Mouse (Mus musculus) midbrain, embryonic 10.5 days (tissue): ENCODE measurements around the gene Dguok. TPM values are rescaled to one million over a fixed set of nuclear protein-coding genes. Genes with fewer than 3 reads are reported as not detected.

Source experiments
- DNase-seq: peaks from one replicate; pipeline ENCODE4 v3.0.0-alpha.2; 2017; ENCODE audit warnings: low spot score
- H3K27ac ChIP-seq: fragments of 300-500 bp; sonication (generic); replicated peaks from 2 replicates; pipeline ENCODE4 v1.5.1; 2016; ENCODE audit warnings: mild to moderate bottlenecking
- H3K27me3 ChIP-seq: fragments of 300-500 bp; sonication (generic); 2 replicates; pipeline ENCODE4 v1.6.1; 2016; ENCODE audit warnings: low read depth, mild to moderate bottlenecking; ENCODE audit not compliant: poor library complexity, severe bottlenecking
- H3K36me3 ChIP-seq: fragments of 300-500 bp; sonication (generic); 2 replicates; pipeline ENCODE4 v1.6.1; 2016; ENCODE audit warnings: mild to moderate bottlenecking, moderate library complexity
- H3K4me1 ChIP-seq: fragments of 300-500 bp; sonication (generic); 2 replicates; pipeline ENCODE4 v1.6.1; 2016
- H3K4me3 ChIP-seq: fragments of 300-500 bp; sonication (generic); 2 replicates; pipeline ENCODE4 v1.5.1; 2016; ENCODE audit warnings: mild to moderate bottlenecking, moderate library complexity
- H3K9me3 ChIP-seq: fragments of 300-500 bp; sonication (generic); replicated peaks from 2 replicates; pipeline ENCODE4 v1.6.1; 2016; ENCODE audit warnings: mild to moderate bottlenecking
- WGBS: fragments of 180-500 bp; shearing (Covaris S2); methylation state at CpG from one replicate; pipeline ENCODE4 v1.1.7; 2016; 5-methylcytosine and 5-hydroxymethylcytosine counted together
- polyA plus RNA-seq: library from polyadenylated mRNA; unstranded; fragments of >200 nt; fragmentation: Nextera tagmentation; extraction: Ambion mirVana; gene quantifications from 2 replicates; pipeline ENCODE4 v1.2.1, GENCODE M21; 2016

The Dguok gene
- polyA plus RNA-seq, 1 experiment from 2014 or later: 60.3 TPM

- Histone ChIP-seq H3K4me3 (no peak overlapping the region), H3K27ac (no peak overlapping the region), H3K9me3 (no peaks in the 10 kb centered on the region), H3K36me3 (0 out of 2 replicates have a peak, but pooled peaks cover 4% of the 10 kb centered on the region), H3K4me1 (peaks cover 7% of the 10 kb centered on the region; the same call in 1 of the 2 replicates), H3K27me3 (no peaks in the 10 kb centered on the region)
- 92% methylated on average over 7 of the region's 7 CpGs for WGBS
- no peak for DNase-seq
Measured at GRCm38 (mm10) chr6:83471739-83472138, 35.0 kb downstream of the Dguok start.

GRCm38 (mm10) chr6:83464011-83464410, 42.8 kb downstream of the Dguok start:
- Histone ChIP-seq H3K27me3 (no peaks in the 10 kb centered on the region), H3K27ac (no peak overlapping the region), H3K9me3 (no peaks in the 10 kb centered on the region), H3K4me3 (no peak overlapping the region), H3K36me3 (no peaks in the 10 kb centered on the region), H3K4me1 (peaks cover 6% of the 10 kb centered on the region)
- no peak for DNase-seq

DNA sequence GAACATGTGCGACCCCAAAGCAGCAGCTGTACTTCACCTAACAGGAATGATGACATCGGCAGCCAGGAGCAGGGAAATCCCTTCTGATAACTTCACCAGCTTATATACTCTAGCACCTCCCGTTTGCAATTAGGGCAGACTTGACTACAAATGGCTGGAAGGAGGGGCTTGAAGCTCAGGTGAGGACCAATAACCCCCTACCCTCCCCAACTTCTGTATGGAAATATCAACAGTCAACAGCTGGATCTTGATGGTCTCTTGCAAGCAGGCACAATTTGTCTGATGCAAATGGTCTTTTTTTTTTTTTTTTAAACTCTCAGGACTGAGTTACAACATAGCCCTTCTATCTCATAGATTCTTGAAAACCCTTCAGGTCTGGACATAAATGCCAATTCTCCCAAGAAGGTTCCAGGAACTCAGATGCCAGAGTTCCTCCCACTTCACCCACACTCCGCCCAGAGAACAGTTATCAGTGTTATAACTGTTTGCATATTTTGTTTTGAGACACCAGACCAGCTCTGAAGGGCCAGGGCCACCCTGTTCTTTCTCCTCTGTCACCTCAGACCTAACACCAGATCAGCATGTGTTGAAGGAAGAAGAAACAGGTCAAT, 47.6 kb downstream of the Dguok start, which contains the start of gene Tet3:
Gene Tet3, minus strand, starts transcription at position 51 of the 611 bp plus-strand sequence.
- Histone ChIP-seq H3K27me3 (peaks cover 8% of the 10 kb centered on the region), H3K36me3 (peaks cover 8% of the 10 kb centered on the region), H3K4me3 (no peak within 1 kb of the TSS), H3K9me3 (no peaks in the 10 kb centered on the region), H3K4me1 (peaks cover 48% of the 10 kb centered on the region), H3K27ac (no peak within 1 kb of the TSS)
- 87% methylated on average over 4 of the region's 4 CpGs for WGBS
- no peak for DNase-seq

DNA sequence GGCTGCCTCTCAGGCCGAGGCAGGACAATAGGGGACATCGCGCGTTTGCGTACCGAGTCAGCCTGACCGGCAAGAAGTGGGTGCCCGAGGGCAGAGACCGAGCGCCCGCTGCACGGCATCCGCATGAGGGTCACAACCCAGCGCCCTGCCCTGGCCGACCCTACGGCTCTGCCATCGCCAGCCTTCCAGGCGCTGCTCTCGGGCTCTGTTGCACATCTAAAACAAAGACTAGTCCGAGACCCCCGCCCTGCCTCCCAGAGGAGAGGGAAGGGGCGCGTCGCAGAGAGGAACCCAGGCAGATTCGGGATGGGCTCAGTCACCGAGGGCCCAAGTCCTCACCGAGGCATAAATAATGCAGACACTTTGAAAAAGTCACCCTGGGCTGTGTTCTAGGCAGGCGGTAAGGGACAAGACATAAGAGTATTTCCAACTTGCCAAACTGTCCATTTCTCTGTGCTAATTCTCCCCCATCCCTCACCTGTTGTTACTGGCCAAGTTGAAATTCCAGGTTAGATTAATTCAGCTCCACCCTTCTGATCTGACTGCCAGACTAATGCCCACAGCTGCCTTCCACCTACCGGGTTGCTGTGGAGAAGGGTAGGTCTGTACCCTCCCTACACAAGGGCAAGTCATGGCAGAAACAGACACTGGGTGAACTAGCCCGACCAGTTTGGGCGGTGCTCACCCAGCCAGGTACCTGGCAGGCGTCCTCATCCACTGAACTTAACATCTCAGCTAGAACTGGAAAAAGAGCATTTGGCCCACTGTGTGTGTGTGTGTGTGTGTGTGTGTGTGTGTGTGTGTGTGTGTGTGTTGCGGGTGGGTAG, 49.6 kb downstream of the Dguok start:
- peaks cover 68% of the 10 kb centered on the region for H3K4me1 ChIP-seq
- WGBS: 3% methylated on average over 33 of the region's 33 CpGs
- no peaks in the 10 kb centered on the region for H3K9me3 ChIP-seq
- H3K27ac ChIP-seq: peak overlapping the region; percentile 100
- H3K27me3 ChIP-seq: peaks cover 8% of the 10 kb centered on the region
- DNase-seq: peak; percentile 83
- peak overlapping the region; percentile 92 for H3K4me3 ChIP-seq
- peaks cover 26% of the 10 kb centered on the region for H3K36me3 ChIP-seq

DNA sequence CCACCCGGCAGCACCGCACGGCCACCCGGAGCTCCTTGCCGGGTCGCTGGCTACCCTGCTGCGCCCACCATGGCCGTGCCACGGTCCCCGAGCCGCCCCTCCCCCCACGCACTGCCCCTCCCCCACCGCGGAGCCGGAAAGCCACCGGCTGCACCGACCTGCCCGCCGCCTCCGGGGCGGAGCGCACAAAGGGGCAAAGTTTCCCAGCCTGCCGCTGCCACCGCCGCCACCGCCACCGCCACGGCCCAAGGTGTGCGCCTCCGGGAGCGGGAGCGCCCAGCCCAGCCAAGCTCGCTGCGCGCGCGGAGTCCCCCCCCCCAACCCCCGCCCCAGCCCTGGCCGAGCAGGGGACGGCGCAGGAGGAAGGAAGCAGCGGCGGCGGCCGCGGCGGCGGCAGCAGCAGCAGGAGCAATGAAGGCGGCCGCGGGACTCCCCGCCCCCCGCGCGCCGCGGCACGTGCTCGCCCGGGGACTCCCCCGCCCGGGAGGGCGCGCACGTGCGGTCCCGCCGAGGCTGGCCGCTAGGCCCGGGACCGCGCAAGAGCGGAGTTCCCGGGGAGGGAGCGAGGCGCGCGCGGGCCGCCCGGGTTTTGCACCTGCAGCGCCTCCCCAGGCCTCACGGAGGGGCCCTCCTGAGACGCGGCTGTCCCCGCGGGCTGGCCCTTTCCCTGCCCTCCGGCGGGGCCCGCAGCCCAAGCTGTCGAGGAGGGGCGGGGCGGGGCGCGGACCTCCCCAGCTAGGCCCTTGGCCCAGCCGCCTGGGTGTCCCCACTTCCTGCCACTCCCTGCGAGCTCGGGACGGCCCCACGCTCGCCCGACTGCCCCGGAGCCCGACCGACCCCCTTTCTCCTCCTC, 50.4 kb downstream of the Dguok start:
- H3K27ac ChIP-seq: peak overlapping the region; percentile 100
- H3K27me3 ChIP-seq: peaks cover 8% of the 10 kb centered on the region
- H3K36me3 ChIP-seq: peaks cover 34% of the 10 kb centered on the region
- peaks cover 76% of the 10 kb centered on the region for H3K4me1 ChIP-seq
- under 1% methylated on average over 87 of the region's 105 CpGs for WGBS
- H3K9me3 ChIP-seq: no peaks in the 10 kb centered on the region
- DNase-seq: peak; percentile 80
- peak overlapping the region; percentile 92 for H3K4me3 ChIP-seq

GRCm38 (mm10) chr6:83455328-83456130, 51.2 kb downstream of the Dguok start:
- Histone ChIP-seq H3K9me3 (no peaks in the 10 kb centered on the region), H3K27me3 (peaks cover 8% of the 10 kb centered on the region), H3K4me1 (peaks cover 84% of the 10 kb centered on the region), H3K36me3 (peaks cover 42% of the 10 kb centered on the region), H3K27ac (peak overlapping the region; percentile 100), H3K4me3 (peak overlapping the region; percentile 92)
- peak; percentile 37 for DNase-seq
- WGBS: 2% methylated on average over 26 of the region's 41 CpGs

GRCm38 (mm10) chr6:83453706-83454105, 53.1 kb downstream of the Dguok start:
- Histone ChIP-seq H3K36me3 (peaks cover 60% of the 10 kb centered on the region), H3K27me3 (peaks cover 8% of the 10 kb centered on the region), H3K27ac (peak overlapping the region; percentile 49; the same call in 1 of the 2 replicates), H3K9me3 (no peaks in the 10 kb centered on the region), H3K4me3 (peak overlapping the region; percentile 92), H3K4me1 (peaks cover 99% of the 10 kb centered on the region)
- WGBS: 62% methylated on average over 11 of the region's 11 CpGs
- peak; percentile 29 for DNase-seq

DNA sequence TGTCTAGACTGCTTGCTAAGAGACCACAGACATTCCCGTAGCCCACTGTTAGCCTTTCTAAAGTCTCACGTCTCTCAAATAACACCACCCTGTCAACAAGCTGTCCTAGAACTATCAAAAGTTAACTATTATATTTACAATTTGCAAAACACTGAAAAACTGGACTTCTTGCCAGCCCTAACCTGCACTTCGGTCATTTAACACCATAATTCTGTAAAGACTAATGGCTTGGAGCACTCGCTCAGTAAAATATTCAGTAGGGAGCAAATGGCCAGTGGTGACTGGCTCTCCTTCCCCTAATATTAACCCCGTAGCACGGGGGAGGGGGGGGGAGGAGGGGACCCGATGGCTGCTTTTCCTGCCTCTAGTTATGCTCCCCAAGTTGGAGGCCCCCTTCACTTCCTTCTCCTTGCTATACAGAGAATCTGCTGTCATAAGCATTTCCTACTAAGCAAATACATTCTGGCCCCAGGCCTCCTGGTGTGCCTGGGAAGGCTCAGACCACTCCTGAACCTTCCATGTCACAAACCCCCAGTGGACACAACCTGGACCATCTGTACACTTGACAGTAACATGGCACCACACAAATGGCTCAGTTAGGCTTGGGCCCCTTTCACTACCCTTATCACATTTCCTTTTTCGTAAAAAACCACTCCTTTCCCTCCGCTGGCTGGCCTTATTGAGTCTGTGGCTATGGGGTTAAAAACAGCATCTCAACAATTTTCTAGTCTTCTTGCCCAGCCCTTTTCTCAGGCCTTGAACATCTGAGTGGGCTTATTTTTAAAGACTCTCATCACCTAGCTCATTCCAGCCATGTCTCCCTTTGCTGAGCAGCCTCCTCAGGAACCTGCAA, 56.1 kb downstream of the Dguok start:
- Histone ChIP-seq H3K27ac (no peak overlapping the region), H3K9me3 (no peaks in the 10 kb centered on the region), H3K4me3 (0 out of 2 replicates have a peak overlapping the region, but pooled peaks have one; percentile 11), H3K4me1 (peaks cover 87% of the 10 kb centered on the region), H3K27me3 (no peaks in the 10 kb centered on the region), H3K36me3 (peaks cover 91% of the 10 kb centered on the region)
- no peak for DNase-seq
- WGBS: 79% methylated on average over 9 of the region's 9 CpGs

DNA sequence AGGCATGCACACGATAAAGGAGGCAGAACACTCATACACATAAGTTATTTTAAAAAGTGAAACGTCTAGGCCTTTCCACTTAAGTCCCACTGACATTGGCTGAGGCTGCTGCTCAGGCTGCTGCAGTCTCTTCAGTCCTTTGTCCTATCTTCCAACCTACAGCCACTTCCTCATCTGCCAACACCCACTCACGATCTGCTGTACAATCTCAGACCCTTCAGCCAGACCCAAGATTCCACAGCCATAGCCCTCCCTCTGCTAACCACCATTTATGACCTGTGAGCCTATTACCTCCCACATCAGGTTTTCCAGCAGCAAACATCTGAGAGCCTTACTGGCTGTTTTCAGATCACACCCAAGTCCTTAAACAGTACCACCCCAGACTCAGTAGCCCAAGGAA, 57.3 kb downstream of the Dguok start:
- WGBS: 83% methylated on average over 3 of the region's 3 CpGs
- H3K27ac ChIP-seq: no peak overlapping the region
- H3K36me3 ChIP-seq: peaks cover 96% of the 10 kb centered on the region
- peaks cover 87% of the 10 kb centered on the region for H3K4me1 ChIP-seq
- DNase-seq: no peak
- H3K27me3 ChIP-seq: no peaks in the 10 kb centered on the region
- H3K9me3 ChIP-seq: no peaks in the 10 kb centered on the region
- no peak overlapping the region for H3K4me3 ChIP-seq

DNA sequence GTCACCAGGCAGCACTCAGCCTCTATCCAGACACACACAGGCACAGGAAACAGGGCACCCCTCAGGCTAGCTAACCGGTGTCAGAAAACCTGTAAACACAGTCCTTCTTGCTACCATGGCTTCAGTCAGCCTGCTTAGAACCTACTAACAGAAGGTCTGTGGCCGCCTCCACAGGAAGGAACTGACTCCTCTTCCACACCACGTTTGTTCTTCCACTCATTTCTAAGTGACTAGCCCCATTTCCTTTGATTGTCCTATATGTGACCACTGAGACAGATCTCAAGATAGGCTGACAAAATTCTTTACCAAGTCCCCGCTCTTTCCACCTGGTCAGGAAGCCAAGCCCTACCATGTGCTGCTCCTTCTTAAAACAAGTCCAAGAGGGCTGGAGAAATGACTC, 57.9 kb downstream of the Dguok start:
- peaks cover 92% of the 10 kb centered on the region for H3K36me3 ChIP-seq
- 91% methylated on average over 4 of the region's 4 CpGs for whole genome bisulfite sequencing
- H3K4me1 ChIP-seq: peaks cover 87% of the 10 kb centered on the region

GRCm38 (mm10) chr6:83447031-83447430, 59.7 kb downstream of the Dguok start:
- H3K9me3 ChIP-seq: no peaks in the 10 kb centered on the region
- H3K27me3 ChIP-seq: no peaks in the 10 kb centered on the region
- 86% methylated on average over 7 of the region's 7 CpGs for WGBS
- no peak overlapping the region for H3K4me3 ChIP-seq
- H3K4me1 ChIP-seq: peaks cover 87% of the 10 kb centered on the region
- no peak overlapping the region for H3K27ac ChIP-seq
- DNase-seq: no peak
- peaks cover 87% of the 10 kb centered on the region for H3K36me3 ChIP-seq

More for the DNA sequence above, 57.9 kb downstream of the Dguok start:
- no peaks in the 10 kb centered on the region for H3K9me3 ChIP-seq
- DNase-seq: no peak
- H3K27ac ChIP-seq: no peak overlapping the region
- no peaks in the 10 kb centered on the region for H3K27me3 ChIP-seq
- H3K4me3 ChIP-seq: no peak overlapping the region
